Mouse (Mus musculus) left cerebral cortex, adult 9 months (tissue): ENCODE data around the gene Adprm.
"Not testable (repeated sequence)": the region's sequence is repeated elsewhere in the genome, so short reads cannot be mapped to it uniquely, and the experiment has no call there.

Experiments
- DNase-seq, 2 experiments: peaks; one replicate each; pipeline ENCODE4 v3.0.0; 2022; ENCODE audit warnings: low spot score in 2 of 2

Adprm gene

GRCm38 (mm10) chr11:67052321-67052952 lies at the start of gene Adprm, which contains the start of gene Sco1:
Gene Adprm (minus strand): TSS chr11:67052594.
Gene Sco1 (plus strand): TSS chr11:67052670.
- DNase-seq: peak; percentile 68 to 87

- peak in 1 of 2 experiments; percentile 61 for DNase-seq
Observed at GRCm38 (mm10) chr11:67101713-67102112, 49.3 kb upstream of the Adprm start.

GRCm38 (mm10) chr11:67100169-67100568 lies 47.8 kb upstream of the Adprm start:
- peak in 1 of 2 experiments; percentile 55 for DNase-seq

DNA sequence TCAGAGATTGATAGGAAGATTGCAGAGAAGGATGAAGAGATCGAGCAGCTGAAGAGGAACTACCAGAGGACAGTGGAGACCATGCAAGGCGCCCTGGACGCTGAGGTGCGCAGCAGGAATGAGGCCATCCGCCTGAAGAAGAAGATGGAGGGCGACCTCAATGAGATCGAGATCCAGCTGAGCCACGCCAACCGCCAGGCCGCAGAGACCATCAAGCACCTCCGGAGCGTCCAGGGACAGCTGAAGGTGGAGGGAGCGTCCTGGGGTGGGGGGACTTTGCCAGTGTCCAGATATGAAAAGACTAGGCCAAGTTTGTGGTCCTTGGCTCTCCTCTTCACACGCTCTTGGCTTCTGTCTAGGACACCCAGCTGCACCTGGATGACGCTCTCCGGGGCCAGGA lies 46.8 kb upstream of the Adprm start:
- no peak for DNase-seq

DNA sequence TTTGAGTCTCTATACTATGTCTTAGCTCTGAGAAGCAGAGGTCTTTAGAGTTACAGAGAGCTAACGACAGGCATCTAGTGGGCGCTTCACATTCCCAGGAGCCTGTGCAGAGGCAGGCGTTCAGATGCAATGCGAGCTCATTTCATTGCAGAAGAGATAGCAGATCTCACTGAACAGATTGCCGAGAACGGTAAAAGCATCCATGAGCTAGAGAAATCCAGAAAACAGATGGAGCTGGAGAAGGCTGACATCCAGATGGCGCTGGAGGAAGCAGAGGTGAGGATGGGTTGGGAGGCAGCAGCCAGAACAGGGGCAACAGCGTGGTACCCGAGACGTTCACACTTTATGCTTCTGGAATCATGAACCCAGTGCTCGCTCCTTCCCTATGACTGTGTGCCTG lies 46.0 kb upstream of the Adprm start:
- peak; percentile 37 to 68 for DNase-seq

DNA sequence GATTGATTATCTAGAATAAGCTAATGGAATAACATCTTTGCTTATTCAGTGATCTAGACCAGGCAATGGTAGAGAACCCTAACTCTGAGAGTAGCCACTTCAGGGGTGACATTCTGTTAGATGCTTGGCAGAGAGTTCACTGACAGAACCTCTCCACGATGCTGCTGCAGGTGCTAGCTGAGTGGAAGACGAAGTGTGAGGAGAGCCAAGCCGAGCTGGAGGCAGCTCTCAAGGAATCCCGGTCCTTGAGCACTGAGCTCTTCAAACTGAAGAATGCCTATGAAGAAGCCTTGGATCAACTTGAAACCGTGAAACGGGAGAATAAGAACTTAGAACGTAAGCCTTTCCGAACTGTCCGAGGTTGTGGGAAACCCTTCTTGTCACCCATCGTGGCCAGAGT lies 45.3 kb upstream of the Adprm start:
- no peak for DNase-seq

DNA sequence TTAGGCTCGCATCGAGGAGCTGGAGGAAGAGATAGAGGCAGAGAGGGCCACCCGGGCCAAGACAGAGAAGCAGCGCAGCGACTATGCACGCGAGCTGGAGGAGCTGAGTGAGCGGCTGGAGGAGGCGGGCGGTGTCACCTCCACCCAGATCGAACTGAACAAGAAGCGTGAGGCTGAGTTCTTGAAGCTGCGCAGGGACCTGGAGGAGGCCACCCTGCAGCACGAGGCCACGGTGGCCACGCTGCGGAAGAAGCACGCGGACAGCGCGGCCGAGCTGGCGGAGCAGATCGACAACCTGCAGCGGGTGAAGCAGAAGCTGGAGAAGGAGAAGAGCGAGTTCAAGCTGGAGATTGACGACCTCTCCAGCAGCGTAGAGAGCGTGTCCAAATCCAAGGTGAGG lies 42.1 kb upstream of the Adprm start:
- DNase-seq: no peak

GRCm38 (mm10) chr11:67093652-67094051 lies 41.3 kb upstream of the Adprm start:
- DNase-seq: no peak

DNA sequence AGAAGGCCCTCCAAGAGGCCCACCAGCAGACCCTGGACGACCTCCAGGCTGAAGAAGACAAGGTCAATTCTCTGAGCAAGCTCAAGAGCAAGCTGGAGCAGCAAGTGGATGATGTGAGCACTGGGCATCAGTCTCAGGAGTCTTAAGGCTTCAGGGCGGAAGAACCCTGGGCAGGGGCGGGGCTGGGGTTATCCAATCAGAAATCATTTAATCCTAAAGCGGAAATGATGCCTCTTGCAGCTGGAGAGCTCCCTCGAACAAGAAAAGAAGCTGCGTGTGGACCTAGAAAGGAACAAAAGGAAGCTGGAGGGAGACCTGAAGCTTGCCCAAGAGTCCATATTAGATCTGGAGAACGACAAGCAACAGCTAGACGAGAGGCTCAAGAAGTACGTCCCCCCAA lies 40.8 kb upstream of the Adprm start:
- DNase-seq: no peak

- not testable (repeated sequence) for DNase-seq
Observed at GRCm38 (mm10) chr11:67092354-67092753, 40.0 kb upstream of the Adprm start.

DNA sequence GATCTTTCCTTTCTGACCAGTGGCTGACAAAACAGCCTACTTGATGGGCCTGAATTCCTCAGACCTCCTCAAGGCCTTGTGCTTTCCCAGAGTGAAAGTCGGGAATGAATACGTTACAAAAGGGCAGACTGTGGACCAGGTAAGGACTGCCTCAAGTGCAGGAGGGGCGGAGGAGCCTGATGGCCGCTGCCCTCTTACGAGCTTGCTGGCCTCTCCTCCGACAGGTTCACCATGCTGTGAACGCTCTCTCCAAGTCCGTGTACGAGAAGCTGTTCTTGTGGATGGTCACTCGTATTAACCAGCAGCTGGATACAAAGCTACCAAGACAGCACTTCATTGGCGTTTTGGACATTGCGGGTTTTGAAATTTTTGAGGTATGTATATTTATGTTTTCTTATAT lies 34.8 kb upstream of the Adprm start:
- DNase-seq: no peak

- no peak for DNase-seq
Observed at GRCm38 (mm10) chr11:67086467-67087164, 34.2 kb upstream of the Adprm start.

DNA sequence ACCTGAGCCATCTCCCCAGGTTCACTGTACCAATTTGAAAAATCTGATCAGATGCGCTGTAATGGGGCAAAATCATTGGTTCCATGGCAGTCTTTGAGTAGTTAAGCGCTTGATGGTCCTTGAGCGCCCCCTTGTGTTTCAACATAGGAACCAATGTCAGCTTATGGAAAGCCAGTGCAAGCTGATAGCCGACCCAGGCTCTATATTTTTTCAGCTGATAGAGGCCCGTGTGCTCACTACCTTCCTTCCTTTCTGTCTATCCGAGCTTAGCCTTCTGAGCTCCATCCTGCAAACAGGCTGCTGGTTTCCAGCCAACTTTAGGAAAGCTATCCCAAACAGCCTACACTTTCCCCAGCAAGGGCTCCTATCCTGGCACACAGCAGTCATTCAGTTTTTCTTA lies 33.1 kb upstream of the Adprm start:
- DNase-seq: peak in 1 of 2 experiments; percentile 71

GRCm38 (mm10) chr11:67083712-67084340 lies 31.4 kb upstream of the Adprm start:
- no peak for DNase-seq

- no peak for DNase-seq
Observed at GRCm38 (mm10) chr11:67083239-67083638, 30.8 kb upstream of the Adprm start.

- no peak for DNase-seq
Observed at GRCm38 (mm10) chr11:67082793-67083192, 30.4 kb upstream of the Adprm start.

- no peak for DNase-seq
Observed at GRCm38 (mm10) chr11:67082188-67082587, 29.8 kb upstream of the Adprm start.

- no peak for DNase-seq
Observed at GRCm38 (mm10) chr11:67081125-67081649, 28.8 kb upstream of the Adprm start.

DNA sequence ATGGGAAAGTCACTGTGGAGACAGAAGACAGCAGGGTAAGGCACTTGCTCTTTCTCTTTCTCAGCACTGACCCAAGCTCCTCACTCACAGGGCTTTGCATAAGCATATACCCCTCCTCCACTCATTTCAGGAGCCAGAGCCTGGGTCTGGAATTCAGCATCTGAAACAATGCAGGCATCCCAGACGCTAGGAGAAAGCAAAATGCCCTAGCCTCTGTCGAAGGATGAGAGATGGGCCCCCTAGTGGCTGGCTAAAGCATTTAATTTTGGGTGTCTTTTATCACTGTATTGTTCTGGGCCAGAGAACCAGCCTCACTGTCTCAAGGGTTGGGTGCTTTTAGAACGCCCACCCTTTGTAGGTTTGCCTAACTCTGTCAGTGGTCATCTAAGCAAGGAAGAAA lies 27.8 kb upstream of the Adprm start:
- peak in 1 of 2 experiments; percentile 62 for DNase-seq

DNA sequence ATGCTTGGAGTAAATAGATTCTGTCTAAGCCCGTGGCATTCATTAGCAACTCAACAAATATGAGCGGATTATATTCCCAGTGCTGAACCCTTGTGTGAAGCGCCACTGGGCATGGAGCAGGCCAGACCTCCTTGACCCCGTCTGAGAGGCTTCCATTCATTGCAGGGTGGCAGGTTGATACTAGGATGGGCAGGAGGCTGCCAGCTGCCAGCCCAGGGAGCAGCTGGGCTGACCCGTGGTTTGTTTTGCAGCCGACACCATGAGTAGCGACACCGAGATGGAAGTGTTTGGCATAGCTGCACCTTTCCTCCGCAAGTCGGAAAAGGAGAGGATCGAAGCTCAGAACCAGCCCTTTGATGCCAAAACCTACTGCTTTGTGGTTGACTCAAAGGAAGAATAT lies 27.3 kb upstream of the Adprm start:
- no peak for DNase-seq

DNA sequence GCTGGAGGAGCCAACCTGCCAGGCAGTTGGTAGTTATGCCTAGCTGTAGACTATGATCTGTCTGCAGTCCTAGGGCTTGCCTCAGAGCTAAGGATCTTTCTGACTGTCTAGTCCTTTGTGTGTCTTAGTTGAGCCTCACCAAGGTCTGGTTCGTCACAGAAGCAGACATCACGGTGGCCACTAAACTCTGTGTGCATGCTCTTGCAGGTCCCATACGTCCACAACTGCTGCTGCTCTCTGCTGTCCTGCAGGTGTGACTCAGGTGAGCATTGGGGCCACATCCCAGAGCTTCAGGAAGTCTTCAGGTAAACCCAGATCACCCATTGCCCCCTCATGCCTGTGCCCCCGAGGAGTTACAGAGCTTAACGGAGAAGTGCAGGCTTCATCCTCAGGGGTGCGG lies 26.5 kb upstream of the Adprm start:
- DNase-seq: no peak

DNA sequence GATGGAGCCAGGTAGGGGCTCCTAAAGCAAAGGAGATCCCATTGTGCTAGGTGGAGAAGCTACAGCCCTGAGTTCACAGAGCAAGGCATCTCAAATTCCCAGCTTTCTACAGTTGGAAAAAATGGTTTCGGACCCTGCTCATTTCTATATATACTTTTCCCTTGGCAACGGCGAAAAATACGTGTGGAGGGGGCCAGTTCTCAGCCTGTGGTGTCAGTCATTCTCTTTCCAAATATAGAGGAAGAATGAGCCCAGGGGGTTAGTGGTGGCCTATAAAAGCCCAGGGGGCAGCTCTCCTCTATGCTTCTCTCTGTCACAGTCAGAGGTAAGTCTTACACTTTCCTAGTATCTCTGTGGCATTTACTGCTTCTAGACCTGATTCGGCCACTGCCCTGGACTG lies 25.6 kb upstream of the Adprm start, which contains the start of gene Myh3:
Gene Myh3 (plus strand): TSS at position 301 of the 400 bp plus-strand sequence.
- DNase-seq: no peak

GRCm38 (mm10) chr11:67077435-67077834 lies 25.0 kb upstream of the Adprm start:
- no peak for DNase-seq
